Mouse (Mus musculus) midbrain, embryonic 14.5 days (tissue): ENCODE measurements at regions not wholly inside any gene's neighbourhood (a gene's known extent, or its start where the extent isn't known, plus 50 kb on each side); places are given as distances from the start of the nearest gene placed in this dataset.

Experiments used
- ATAC-seq: fragments of 200-750 bp; cut with Nextera tagmentation; 2 replicates; pipeline ENCODE4 v1.8.0; 2017; ENCODE audit warnings: moderate number of reproducible peaks, moderate library complexity; ENCODE audit not compliant: low FRiP score, low TSS enrichment
- DNase-seq: peaks from one replicate; pipeline ENCODE4 v3.0.0-alpha.2; 2015
- H3K27ac ChIP-seq: fragments of 300-500 bp; sonication (generic); replicated peaks from 2 replicates; pipeline ENCODE4 v1.5.1; 2014; ENCODE audit warnings: mild to moderate bottlenecking, low read depth, low read length, moderate library complexity
- H3K27me3 ChIP-seq: fragments of 300-500 bp; sonication (generic); 2 replicates; pipeline ENCODE4 v1.6.1; 2014; ENCODE audit warnings: low read length, control low read depth, mixed read lengths; ENCODE audit not compliant: control insufficient read depth, insufficient read depth
- H3K36me3 ChIP-seq: fragments of 300-500 bp; sonication (generic); 2 replicates; pipeline ENCODE4 v1.6.1; 2014; ENCODE audit warnings: low read length, control low read depth; ENCODE audit not compliant: control insufficient read depth, insufficient read depth
- H3K4me1 ChIP-seq: fragments of 300-500 bp; sonication (generic); 2 replicates; pipeline ENCODE4 v1.6.1; 2014; ENCODE audit warnings: mild to moderate bottlenecking, antibody characterized with exemption, low read length, control low read depth; ENCODE audit not compliant: control insufficient read depth, insufficient read depth
- H3K4me2 ChIP-seq: fragments of 300-500 bp; sonication (generic); 2 replicates; pipeline ENCODE4 v1.6.1; 2014; ENCODE audit warnings: mild to moderate bottlenecking, low read length, moderate library complexity
- H3K4me3 ChIP-seq: fragments of 300-500 bp; sonication (generic); replicated peaks from 2 replicates; pipeline ENCODE4 v1.5.1; 2014; ENCODE audit warnings: low read depth, low read length
- H3K9ac ChIP-seq: fragments of 300-500 bp; sonication (generic); replicated peaks from 2 replicates; pipeline ENCODE4 v1.6.1; 2014; ENCODE audit warnings: mild to moderate bottlenecking, low read length, moderate library complexity
- H3K9me3 ChIP-seq: fragments of 300-500 bp; sonication (generic); 2 replicates; pipeline ENCODE4 v1.6.1; 2016; ENCODE audit warnings: low read length, control low read depth, mixed read lengths; ENCODE audit not compliant: control insufficient read depth
- WGBS: fragments of 180-500 bp; shearing (Covaris S2); extraction: QIAGEN DNeasy Blood & Tissue Kit; methylation state at CpG from one replicate; pipeline ENCODE4 v1.1.7; 2014; 5-methylcytosine and 5-hydroxymethylcytosine counted together

- ATAC-seq (no peak), DNase-seq (no peak)
- H3K36me3 ChIP-seq, result no peaks in the 10 kb centered on the region
- no peak overlapping the region for H3K27ac ChIP-seq
- no peaks in the 10 kb centered on the region for H3K4me1 ChIP-seq
- H3K27me3 ChIP-seq, result no peaks in the 10 kb centered on the region
- no peaks in the 10 kb centered on the region for H3K9me3 ChIP-seq
- H3K4me2 ChIP-seq, result no peak overlapping the region
- H3K4me3 ChIP-seq, result no peak overlapping the region
- H3K9ac ChIP-seq, result no peak overlapping the region
These were observed 214.0 kb upstream of the Nampt start for GRCm38 (mm10) chr12:32605353-32605752.

GRCm38 (mm10) chr12:32615000-32615399, 204.3 kb upstream of the Nampt start:
- H3K27me3 ChIP-seq, result no peaks in the 10 kb centered on the region
- DNase-seq (no peak), ATAC-seq (no peak)
- H3K4me3 ChIP-seq, result no peak overlapping the region
- H3K4me1 ChIP-seq, result no peaks in the 10 kb centered on the region
- H3K9me3 ChIP-seq, result no peaks in the 10 kb centered on the region
- 79% methylated on average over 3 of the region's 3 CpGs for whole genome bisulfite sequencing
- H3K27ac ChIP-seq, result no peak overlapping the region
- no peaks in the 10 kb centered on the region for H3K36me3 ChIP-seq
- H3K4me2 ChIP-seq, result no peak overlapping the region
- H3K9ac ChIP-seq, result no peak overlapping the region

- no peak overlapping the region for H3K9ac ChIP-seq
- ATAC-seq (no peak), DNase-seq (no peak)
- H3K9me3 ChIP-seq, result no peaks in the 10 kb centered on the region
- H3K27me3 ChIP-seq, result no peaks in the 10 kb centered on the region
- no peaks in the 10 kb centered on the region for H3K4me1 ChIP-seq
- H3K4me3 ChIP-seq, result no peak overlapping the region
- H3K36me3 ChIP-seq, result no peaks in the 10 kb centered on the region
- 96% methylated on average over 5 of the region's 5 CpGs for WGBS
- no peak overlapping the region for H3K4me2 ChIP-seq
- H3K27ac ChIP-seq, result no peak overlapping the region
These were observed 203.3 kb upstream of the Nampt start for GRCm38 (mm10) chr12:32616086-32616485.

- ATAC-seq (no peak), DNase-seq (no peak)
- Histone ChIP-seq H3K27me3 (no peaks in the 10 kb centered on the region), H3K4me3 (no peak overlapping the region), H3K9ac (no peak overlapping the region), H3K27ac (no peak overlapping the region), H3K4me2 (no peak overlapping the region), H3K36me3 (no peaks in the 10 kb centered on the region), H3K9me3 (no peaks in the 10 kb centered on the region), H3K4me1 (no peaks in the 10 kb centered on the region)
- 87% methylated on average over 1 of the region's 1 CpGs for WGBS
These were observed 202.3 kb upstream of the Nampt start for GRCm38 (mm10) chr12:32617031-32617430.

GRCm38 (mm10) chr12:32619830-32620229, 199.5 kb upstream of the Nampt start:
- Histone ChIP-seq H3K9ac (no peak overlapping the region), H3K4me2 (no peak overlapping the region), H3K4me3 (no peak overlapping the region), H3K4me1 (no peaks in the 10 kb centered on the region), H3K27me3 (no peaks in the 10 kb centered on the region), H3K9me3 (no peaks in the 10 kb centered on the region), H3K36me3 (no peaks in the 10 kb centered on the region), H3K27ac (no peak overlapping the region)
- no peak for DNase-seq
- ATAC-seq, result no peak
- 71% methylated on average over 4 of the region's 4 CpGs for WGBS

- ATAC-seq (no peak), DNase-seq (no peak)
- Histone ChIP-seq H3K4me3 (no peak overlapping the region), H3K27me3 (no peaks in the 10 kb centered on the region), H3K36me3 (no peaks in the 10 kb centered on the region), H3K9me3 (no peaks in the 10 kb centered on the region), H3K27ac (no peak overlapping the region), H3K4me2 (no peak overlapping the region), H3K4me1 (no peaks in the 10 kb centered on the region), H3K9ac (no peak overlapping the region)
- WGBS, result 94% methylated on average over 5 of the region's 5 CpGs
These were observed 197.6 kb upstream of the Nampt start for GRCm38 (mm10) chr12:32621739-32622138.

GRCm38 (mm10) chr12:32628552-32628951, 190.8 kb upstream of the Nampt start:
- H3K27ac ChIP-seq, result no peak overlapping the region
- no peaks in the 10 kb centered on the region for H3K27me3 ChIP-seq
- H3K4me1 ChIP-seq, result no peaks in the 10 kb centered on the region
- ATAC-seq (no peak), DNase-seq (no peak)
- WGBS, result 80% methylated on average over 1 of the region's 1 CpGs
- H3K4me3 ChIP-seq, result no peak overlapping the region
- no peaks in the 10 kb centered on the region for H3K36me3 ChIP-seq
- H3K9me3 ChIP-seq, result no peaks in the 10 kb centered on the region
- no peak overlapping the region for H3K4me2 ChIP-seq
- no peak overlapping the region for H3K9ac ChIP-seq

- no peaks in the 10 kb centered on the region for H3K9me3 ChIP-seq
- H3K9ac ChIP-seq, result no peak overlapping the region
- DNase-seq (peak; percentile 19), ATAC-seq (no peak)
- no peaks in the 10 kb centered on the region for H3K36me3 ChIP-seq
- H3K4me1 ChIP-seq, result no peaks in the 10 kb centered on the region
- H3K4me2 ChIP-seq, result no peak overlapping the region
- no peak overlapping the region for H3K27ac ChIP-seq
- H3K4me3 ChIP-seq, result no peak overlapping the region
- WGBS, result 36% methylated on average over 3 of the region's 3 CpGs
- no peaks in the 10 kb centered on the region for H3K27me3 ChIP-seq
These were observed 186.4 kb upstream of the Nampt start for GRCm38 (mm10) chr12:32632935-32633334.

GRCm38 (mm10) chr12:32635055-32635454, 184.3 kb upstream of the Nampt start:
- Histone ChIP-seq H3K27me3 (no peaks in the 10 kb centered on the region), H3K27ac (no peak overlapping the region), H3K9ac (no peak overlapping the region), H3K4me3 (no peak overlapping the region), H3K4me1 (no peaks in the 10 kb centered on the region), H3K9me3 (no peaks in the 10 kb centered on the region), H3K4me2 (no peak overlapping the region), H3K36me3 (no peaks in the 10 kb centered on the region)
- ATAC-seq (no peak), DNase-seq (no peak)
- WGBS, result 72% methylated on average over 5 of the region's 5 CpGs
